Mouse (Mus musculus) spleen, adult 18-20 months (tissue): ENCODE data around the gene Plxna2.

ENCODE experiments used
- DNase-seq, 2 experiments: peaks; one replicate each; pipeline ENCODE4 v3.0.0; 2022; ENCODE audit warnings: mixed read lengths in 2 of 2

Gene Plxna2

GRCm38 (mm10) chr1:194774350-194774749, 156.3 kb downstream of the Plxna2 start:
- no peak for DNase-seq

- DNase-seq: no peak
Observed at GRCm38 (mm10) chr1:194774754-194775153, 156.7 kb downstream of the Plxna2 start.

- DNase-seq: no peak
Observed at GRCm38 (mm10) chr1:194775656-194776374, 157.8 kb downstream of the Plxna2 start.

GRCm38 (mm10) chr1:194776510-194777244, 158.7 kb downstream of the Plxna2 start:
- DNase-seq: no peak

- no peak for DNase-seq
Observed at GRCm38 (mm10) chr1:194777608-194778007, 159.6 kb downstream of the Plxna2 start.

GRCm38 (mm10) chr1:194780392-194780791, 162.4 kb downstream of the Plxna2 start:
- no peak for DNase-seq

- no peak for DNase-seq
Observed at GRCm38 (mm10) chr1:194780794-194781390, 162.9 kb downstream of the Plxna2 start.

GRCm38 (mm10) chr1:194781556-194781955, 163.5 kb downstream of the Plxna2 start:
- DNase-seq: no peak

GRCm38 (mm10) chr1:194782325-194782724, 164.3 kb downstream of the Plxna2 start:
- DNase-seq: no peak

GRCm38 (mm10) chr1:194787626-194788025, 169.6 kb downstream of the Plxna2 start:
- no peak for DNase-seq

GRCm38 (mm10) chr1:194793226-194793924, 175.4 kb downstream of the Plxna2 start:
- DNase-seq: no peak

GRCm38 (mm10) chr1:194795316-194795715, 177.3 kb downstream of the Plxna2 start:
- DNase-seq: no peak

GRCm38 (mm10) chr1:194797843-194798242, 179.8 kb downstream of the Plxna2 start:
- no peak for DNase-seq

GRCm38 (mm10) chr1:194798511-194798910, 180.5 kb downstream of the Plxna2 start:
- no peak for DNase-seq

GRCm38 (mm10) chr1:194808261-194808660, 190.2 kb downstream of the Plxna2 start:
- no peak for DNase-seq

- no peak for DNase-seq
Observed at GRCm38 (mm10) chr1:194808681-194809080, 190.7 kb downstream of the Plxna2 start.

GRCm38 (mm10) chr1:194809600-194809999, 191.6 kb downstream of the Plxna2 start:
- no peak for DNase-seq

- DNase-seq: no peak
Observed at GRCm38 (mm10) chr1:194814187-194814586, 196.2 kb downstream of the Plxna2 start.

GRCm38 (mm10) chr1:194815547-194815946, 197.5 kb downstream of the Plxna2 start:
- no peak for DNase-seq

- peak; percentile 19 to 53 for DNase-seq
Observed at GRCm38 (mm10) chr1:194816913-194817312, 198.9 kb downstream of the Plxna2 start.

GRCm38 (mm10) chr1:194820953-194821352, 202.9 kb downstream of the Plxna2 start:
- no peak for DNase-seq

- DNase-seq: no peak
Observed at GRCm38 (mm10) chr1:194821721-194822120, 203.7 kb downstream of the Plxna2 start.

- DNase-seq: no peak
Observed at GRCm38 (mm10) chr1:194828316-194828715, 210.3 kb downstream of the Plxna2 start.
